Mouse (Mus musculus) cerebellum, postnatal 14 days (tissue): ENCODE data around the gene Casc4.
"Not testable (repeated sequence)": the region's sequence is repeated elsewhere in the genome, so short reads cannot be mapped to it uniquely, and the experiment has no call there.

Experiments used
- DNase-seq, 2 experiments: peaks; one replicate each; pipeline ENCODE4 v3.0.0; 2021; ENCODE audit warnings: mixed read lengths in 2 of 2

Casc4 gene

DNA sequence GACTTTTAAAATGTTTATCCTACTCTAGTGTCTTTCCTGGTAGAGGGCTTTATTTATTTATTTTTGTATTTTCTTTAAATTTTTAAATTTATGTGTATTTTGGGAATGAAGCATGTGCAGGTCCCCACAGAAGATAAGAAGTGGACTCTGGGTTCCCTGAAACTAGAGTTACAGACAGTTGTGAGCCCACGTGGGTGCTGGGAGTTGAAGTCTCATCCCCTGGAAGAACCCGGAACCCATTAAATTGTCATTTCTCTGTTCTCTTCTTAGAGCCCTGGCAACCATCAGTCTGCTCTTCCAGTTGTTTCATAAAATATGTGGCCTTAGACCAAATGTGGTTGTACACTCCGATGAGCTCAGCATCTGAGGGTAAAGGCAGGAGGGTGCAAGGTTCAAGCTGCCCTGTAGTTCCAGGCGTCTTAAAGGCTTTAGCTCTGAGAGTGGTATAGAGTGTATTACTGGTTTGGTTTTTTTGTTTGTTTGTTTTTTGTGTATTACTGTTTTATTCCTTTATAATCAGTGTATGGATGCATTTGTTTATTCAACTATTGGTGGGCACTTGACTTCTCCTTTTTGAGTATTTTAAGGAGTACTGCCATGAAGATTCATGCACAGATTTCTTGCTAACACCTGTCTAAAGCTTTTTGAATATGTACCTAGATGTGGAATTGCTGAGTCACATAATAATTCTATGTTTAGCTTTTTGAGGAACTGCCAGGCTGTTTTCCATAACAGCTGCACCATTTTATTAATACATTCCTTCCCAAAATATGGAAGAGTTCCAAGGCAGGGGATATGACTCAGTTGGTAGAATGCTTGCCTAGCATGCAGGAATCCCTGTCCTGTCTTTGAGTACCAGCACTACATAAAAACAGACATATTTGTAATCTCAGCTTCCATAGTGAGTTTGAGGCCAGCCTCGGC lies 49.5 kb downstream of the Casc4 start:
- DNase-seq = no peak

DNA sequence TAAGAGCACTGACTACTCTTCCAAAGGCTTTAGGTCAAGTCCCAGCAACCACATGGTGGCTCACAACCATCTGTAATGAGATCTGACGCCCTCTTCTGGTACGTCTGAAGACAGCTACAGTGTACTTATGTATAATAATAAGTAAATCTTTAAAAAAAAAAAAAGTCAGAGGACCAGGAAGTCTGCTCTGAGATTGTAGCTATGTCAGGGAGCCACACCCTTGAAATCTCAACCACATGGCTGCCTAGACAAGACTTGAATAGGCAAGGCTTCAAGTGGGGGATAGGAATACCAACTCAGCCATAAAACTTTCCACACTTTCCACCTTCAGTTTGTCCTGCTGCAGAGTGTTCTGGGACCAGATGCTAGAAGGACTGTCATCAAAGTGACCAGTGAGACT lies 70.9 kb downstream of the Casc4 start:
- not testable (repeated sequence) for DNase-seq

DNA sequence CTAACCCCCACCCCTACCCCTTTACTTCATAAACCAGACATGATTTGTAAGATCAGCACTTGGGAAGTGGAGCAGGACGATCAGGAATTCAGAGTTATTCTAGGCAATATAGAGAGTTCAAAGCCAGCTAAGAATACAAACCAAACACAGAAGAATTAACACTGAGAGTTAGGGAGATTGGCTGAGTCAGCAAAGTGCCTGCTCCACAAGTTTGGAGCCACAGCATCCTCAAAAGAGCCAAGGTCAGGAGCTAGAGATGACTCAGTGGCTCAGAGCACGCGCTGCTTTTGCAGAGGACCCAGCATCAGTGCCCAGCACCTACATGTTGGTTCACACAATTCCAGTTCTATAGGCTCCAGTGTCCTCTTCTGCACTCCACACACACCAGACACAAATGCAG lies 76.6 kb downstream of the Casc4 start:
- DNase-seq = no peak

DNA sequence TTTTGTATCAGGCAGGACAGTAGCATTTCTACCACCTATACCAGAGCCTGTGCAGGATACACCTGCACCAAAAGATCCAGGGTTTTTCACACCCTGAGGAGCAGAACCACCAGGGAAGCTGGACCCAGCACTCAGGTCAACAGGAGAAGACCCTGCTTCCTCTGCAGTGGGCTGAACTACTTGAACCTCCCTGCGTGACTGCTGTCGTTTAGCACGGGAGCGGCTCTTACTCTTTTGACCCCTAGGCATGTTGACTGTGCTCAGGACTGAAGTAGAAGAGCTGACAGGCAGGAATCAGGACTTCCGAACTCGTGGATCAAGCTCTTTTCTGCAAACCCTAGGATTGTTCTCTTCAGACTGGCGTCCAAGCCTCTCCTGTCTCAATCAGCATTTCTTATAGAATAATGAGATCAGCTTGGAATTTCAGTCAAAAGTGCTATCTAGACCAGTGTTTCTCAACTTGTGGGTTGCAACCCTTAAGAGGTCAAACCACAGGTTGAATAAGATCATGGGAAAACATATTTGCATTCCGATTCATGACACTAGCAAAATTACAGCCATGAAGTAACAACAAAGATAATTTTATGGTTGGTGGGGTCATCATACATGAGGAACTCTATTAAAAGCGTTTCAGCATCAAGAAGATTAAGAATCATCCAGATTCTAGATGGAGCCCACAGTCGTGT lies 88.3 kb downstream of the Casc4 start:
- DNase-seq = peak; percentile 5 to 8

DNA sequence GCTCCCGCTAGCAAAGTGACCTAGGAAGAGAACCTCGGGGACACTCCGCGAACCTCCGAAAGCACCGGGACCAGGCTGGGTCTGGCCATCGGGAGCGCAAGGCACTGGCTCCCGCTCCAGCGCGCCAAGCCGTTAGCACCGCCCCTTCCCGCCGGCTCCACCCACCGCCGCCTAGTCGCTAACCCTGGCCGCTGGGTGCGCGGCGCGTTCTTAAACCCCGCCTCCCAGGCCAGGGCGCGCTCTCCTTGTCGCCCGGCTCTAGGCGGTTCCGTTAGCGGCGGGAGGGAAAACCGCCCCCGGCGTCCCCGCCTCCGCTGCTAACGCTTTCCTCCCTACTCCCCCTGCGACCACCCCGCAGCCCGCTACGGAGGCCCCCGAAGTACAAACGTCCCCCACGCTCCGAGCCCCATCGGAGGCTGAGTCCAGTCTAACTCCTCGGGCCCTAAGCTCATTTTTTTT lies 89.0 kb downstream of the Casc4 start, which contains the start of the genes Ctdspl2 and Mageb3:
Gene Ctdspl2 (plus strand): TSS at position 237 of the 459 bp plus-strand sequence.
Gene Mageb3 (minus strand): TSS at position 328 of the 459 bp plus-strand sequence.
- peak; percentile 97 for DNase-seq

DNA sequence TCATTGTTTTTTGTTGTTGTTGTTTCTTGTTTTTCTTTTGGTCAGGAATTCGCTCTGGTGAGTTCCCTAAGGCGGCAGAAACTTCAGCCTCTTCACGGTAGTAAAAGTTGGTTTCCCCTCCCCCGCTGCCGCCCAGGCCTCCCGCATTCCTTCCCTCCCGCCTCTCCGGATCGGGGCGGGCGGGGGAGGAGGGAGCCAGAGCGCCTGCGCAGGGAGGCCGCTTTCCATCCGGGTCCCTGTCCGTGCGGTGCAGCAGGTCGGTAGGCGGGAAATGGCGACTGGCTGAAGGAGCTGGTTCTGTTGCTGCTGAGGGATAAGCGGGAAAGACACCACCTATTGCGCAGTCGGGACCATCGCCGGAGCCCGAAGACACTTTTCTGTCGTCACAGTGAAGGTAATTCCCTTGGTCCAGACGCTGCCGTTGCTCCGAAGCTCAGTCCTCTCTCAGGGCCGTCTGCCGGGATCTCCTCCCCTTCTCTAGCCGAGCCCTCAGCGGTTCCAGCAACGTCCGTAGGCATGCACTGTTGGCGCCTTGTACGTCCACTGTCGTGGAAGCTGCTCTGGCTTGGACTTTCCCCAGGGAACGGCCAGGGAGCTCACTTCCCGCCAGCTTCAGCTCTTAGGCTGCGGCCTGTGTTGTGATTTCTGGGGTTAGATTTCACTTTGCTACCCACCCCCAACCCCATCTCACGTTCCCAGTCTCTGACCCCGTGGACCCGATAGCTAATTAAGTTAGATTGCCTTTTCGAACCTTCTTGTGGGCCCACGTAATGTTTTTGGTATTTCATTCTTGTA lies 89.7 kb downstream of the Casc4 start:
- DNase-seq = peak; percentile 98

DNA sequence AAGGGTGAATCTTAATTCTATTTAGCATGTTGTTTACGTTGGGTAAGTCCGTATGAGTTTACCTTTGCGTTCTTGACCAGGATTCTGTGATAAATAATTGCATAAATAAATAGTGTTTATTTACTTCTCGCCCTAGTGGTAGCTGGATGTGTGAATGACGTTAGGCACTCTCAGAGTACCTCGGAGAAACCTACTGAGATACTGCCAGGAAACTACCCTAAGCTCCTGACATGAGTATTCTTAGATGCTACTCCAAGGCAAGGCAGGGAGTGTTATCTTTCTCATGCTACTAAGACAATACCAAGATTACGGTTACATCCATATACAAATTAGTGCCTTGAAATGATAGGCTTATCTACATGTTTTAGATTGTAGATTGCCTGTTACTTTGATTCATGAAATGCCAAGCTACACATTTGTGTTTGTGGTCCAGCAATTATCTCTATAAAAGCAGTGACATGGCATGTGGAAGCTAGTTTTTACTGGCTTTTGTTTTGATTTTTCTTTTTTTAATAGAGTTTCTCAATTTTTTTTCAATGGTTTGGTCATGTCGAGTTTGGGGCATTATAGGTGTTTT lies 90.5 kb downstream of the Casc4 start:
- no peak for DNase-seq
